Mouse (Mus musculus) limb, embryonic 11.5 days (tissue): Measurements from ENCODE around the gene Ntf3. TPM values are rescaled to one million over a fixed set of nuclear protein-coding genes. Genes with fewer than 3 reads are reported as not detected.

Source experiments
- ATAC-seq: fragments of 200-750 bp; cut with Nextera tagmentation; 2 replicates; pipeline ENCODE4 v1.8.0; 2017; ENCODE audit warnings: low read depth; ENCODE audit not compliant: insufficient number of reproducible peaks, low FRiP score, low TSS enrichment
- DNase-seq: peaks from one replicate; pipeline ENCODE4 v3.0.0-alpha.2; 2015; ENCODE audit warnings: low spot score
- H3K27ac ChIP-seq: fragments of 300-500 bp; sonication (generic); replicated peaks from 2 replicates; pipeline ENCODE4 v1.5.1; 2014; ENCODE audit warnings: low read depth, mild to moderate bottlenecking, low read length
- H3K27me3 ChIP-seq: fragments of 300-500 bp; sonication (generic); 2 replicates; pipeline ENCODE4 v1.6.1; 2014; ENCODE audit warnings: mild to moderate bottlenecking, low read length, mixed read lengths; ENCODE audit not compliant: control insufficient read depth, insufficient read depth
- H3K36me3 ChIP-seq: fragments of 300-500 bp; sonication (generic); 2 replicates; pipeline ENCODE4 v1.6.1; 2014; ENCODE audit warnings: mild to moderate bottlenecking, low read length, moderate library complexity, mixed read lengths; ENCODE audit not compliant: control insufficient read depth, insufficient read depth
- H3K4me1 ChIP-seq: fragments of 300-500 bp; sonication (generic); 2 replicates; pipeline ENCODE4 v1.6.1; 2014; ENCODE audit warnings: low read length, mixed read lengths; ENCODE audit not compliant: control insufficient read depth, insufficient read depth
- H3K4me2 ChIP-seq: fragments of 300-500 bp; sonication (generic); 2 replicates; pipeline ENCODE4 v1.6.1; 2014; ENCODE audit warnings: low read depth, mild to moderate bottlenecking, moderate library complexity; ENCODE audit not compliant: severe bottlenecking
- H3K4me3 ChIP-seq: fragments of 300-500 bp; sonication (generic); 2 replicates; pipeline ENCODE4 v1.5.1; 2014; ENCODE audit warnings: low read depth, low read length
- H3K9ac ChIP-seq: fragments of 300-500 bp; sonication (generic); 2 replicates; pipeline ENCODE4 v1.6.1; 2014; ENCODE audit warnings: mild to moderate bottlenecking, low read length
- H3K9me3 ChIP-seq: fragments of 300-500 bp; sonication (generic); 2 replicates; pipeline ENCODE4 v1.6.1; 2016; ENCODE audit warnings: low read length; ENCODE audit not compliant: control insufficient read depth
- WGBS: fragments of 180-500 bp; shearing (Covaris S2); extraction: QIAGEN DNeasy Blood & Tissue Kit; methylation state at CpG from one replicate; pipeline ENCODE4 v1.1.7; 2014; 5-methylcytosine and 5-hydroxymethylcytosine counted together
- polyA plus RNA-seq: library from polyadenylated mRNA; unstranded; fragments of >200 nt; fragmentation: Nextera tagmentation; extraction: Ambion mirVana; gene quantifications from 2 replicates; pipeline ENCODE4 v1.2.1, GENCODE M21; 2014

The Ntf3 gene
- polyA plus RNA-seq, 1 experiment from 2014 or later, result 26.8 TPM

GRCm38 (mm10) chr6:126107398-126107797 is 59.3 kb downstream of the Ntf3 start:
- ATAC-seq (no peak), DNase-seq (no peak)
- Histone ChIP-seq H3K27ac (no peak overlapping the region), H3K4me1 (peaks cover 9% of the 10 kb centered on the region), H3K9ac (no peak overlapping the region), H3K4me2 (no peak overlapping the region), H3K4me3 (no peak overlapping the region), H3K9me3 (no peaks in the 10 kb centered on the region), H3K36me3 (0 out of 2 replicates have a peak, but pooled peaks cover 2% of the 10 kb centered on the region), H3K27me3 (no peaks in the 10 kb centered on the region)
- WGBS, result 80% methylated on average over 2 of the region's 2 CpGs

GRCm38 (mm10) chr6:126106798-126107173 is 59.9 kb downstream of the Ntf3 start:
- no peak for ATAC-seq
- 0 out of 2 replicates have a peak, but pooled peaks cover 2% of the 10 kb centered on the region for H3K36me3 ChIP-seq
- no peak overlapping the region for H3K4me2 ChIP-seq
- peaks cover 9% of the 10 kb centered on the region for H3K4me1 ChIP-seq
- no peak overlapping the region for H3K9ac ChIP-seq
- no peaks in the 10 kb centered on the region for H3K9me3 ChIP-seq
- no peak for DNase-seq
- H3K27me3 ChIP-seq, result no peaks in the 10 kb centered on the region
- H3K4me3 ChIP-seq, result no peak overlapping the region
- H3K27ac ChIP-seq, result no peak overlapping the region
- WGBS, result 72% methylated on average over 2 of the region's 2 CpGs

GRCm38 (mm10) chr6:126106051-126106797 is 60.5 kb downstream of the Ntf3 start:
- H3K27ac ChIP-seq, result no peak overlapping the region
- H3K9ac ChIP-seq, result no peak overlapping the region
- ATAC-seq (no peak), DNase-seq (no peak)
- peaks cover 9% of the 10 kb centered on the region for H3K4me1 ChIP-seq
- no peak overlapping the region for H3K4me3 ChIP-seq
- 0 out of 2 replicates have a peak, but pooled peaks cover 2% of the 10 kb centered on the region for H3K36me3 ChIP-seq
- no peak overlapping the region for H3K4me2 ChIP-seq
- WGBS, result 80% methylated on average over 7 of the region's 7 CpGs
- no peaks in the 10 kb centered on the region for H3K27me3 ChIP-seq
- H3K9me3 ChIP-seq, result no peaks in the 10 kb centered on the region

GRCm38 (mm10) chr6:126105083-126105740 is 61.5 kb downstream of the Ntf3 start:
- WGBS, result 87% methylated on average over 12 of the region's 12 CpGs

GRCm38 (mm10) chr6:126102571-126102970 is 64.1 kb downstream of the Ntf3 start:
- no peak overlapping the region for H3K4me2 ChIP-seq
- no peak overlapping the region for H3K27ac ChIP-seq
- H3K36me3 ChIP-seq, result no peaks in the 10 kb centered on the region; the same call in 1 of the 2 replicates
- WGBS, result 90% methylated on average over 6 of the region's 6 CpGs
- no peaks in the 10 kb centered on the region for H3K9me3 ChIP-seq
- no peak for ATAC-seq
- DNase-seq, result no peak
- H3K27me3 ChIP-seq, result no peaks in the 10 kb centered on the region
- no peak overlapping the region for H3K4me3 ChIP-seq
- peaks cover 9% of the 10 kb centered on the region for H3K4me1 ChIP-seq
- no peak overlapping the region for H3K9ac ChIP-seq

More at GRCm38 (mm10) chr6:126105083-126105740, 61.5 kb downstream of the Ntf3 start:
- Histone ChIP-seq H3K36me3 (no peaks in the 10 kb centered on the region), H3K4me3 (no peak overlapping the region), H3K4me1 (peaks cover 9% of the 10 kb centered on the region), H3K27ac (no peak overlapping the region), H3K27me3 (no peaks in the 10 kb centered on the region), H3K9me3 (no peaks in the 10 kb centered on the region), H3K9ac (no peak overlapping the region), H3K4me2 (no peak overlapping the region)
- DNase-seq (no peak), ATAC-seq (no peak)

- no peak for ATAC-seq
- Histone ChIP-seq H3K27ac (no peak overlapping the region), H3K9ac (no peak overlapping the region), H3K9me3 (no peaks in the 10 kb centered on the region), H3K36me3 (no peaks in the 10 kb centered on the region; the same call in 1 of the 2 replicates), H3K4me3 (no peak overlapping the region), H3K27me3 (no peaks in the 10 kb centered on the region), H3K4me2 (no peak overlapping the region), H3K4me1 (peaks cover 9% of the 10 kb centered on the region)
- no peak for DNase-seq
- WGBS, result 95% methylated on average over 11 of the region's 11 CpGs
Observed at GRCm38 (mm10) chr6:126102007-126102406, 64.7 kb downstream of the Ntf3 start.

GRCm38 (mm10) chr6:126100579-126100978 is 66.1 kb downstream of the Ntf3 start:
- no peak for ATAC-seq
- Histone ChIP-seq H3K4me3 (no peak overlapping the region), H3K4me1 (no peaks in the 10 kb centered on the region), H3K9ac (no peak overlapping the region), H3K4me2 (no peak overlapping the region), H3K9me3 (no peaks in the 10 kb centered on the region), H3K36me3 (no peaks in the 10 kb centered on the region; the same call in 1 of the 2 replicates), H3K27ac (no peak overlapping the region), H3K27me3 (no peaks in the 10 kb centered on the region)
- no peak for DNase-seq
- WGBS, result 94% methylated on average over 1 of the region's 1 CpGs

- Histone ChIP-seq H3K36me3 (no peaks in the 10 kb centered on the region; the same call in 1 of the 2 replicates), H3K27me3 (no peaks in the 10 kb centered on the region), H3K27ac (no peak overlapping the region), H3K9ac (no peak overlapping the region), H3K4me1 (no peaks in the 10 kb centered on the region), H3K9me3 (no peaks in the 10 kb centered on the region), H3K4me3 (no peak overlapping the region), H3K4me2 (no peak overlapping the region)
- 71% methylated on average over 5 of the region's 5 CpGs for WGBS
- DNase-seq (no peak), ATAC-seq (no peak)
Observed at GRCm38 (mm10) chr6:126097471-126097870, 69.2 kb downstream of the Ntf3 start.
